In genomic region chr13:4942490-4942889, GRCm38 (mm10) we compare ENCODE assay signal across 7 mouse cellular contexts.
DNase-seq lines count a peak whose midpoint lies in the region; ATAC-seq and TF ChIP-seq lines count a peak whose summit lies in the region.
"Not testable (repeated sequence)": the region's sequence is repeated elsewhere in the genome, so short reads cannot be mapped to it uniquely, and the experiment has no call there.

No protein-coding gene starts in this region.

- TF ChIP-seq CTCF in brain, embryonic 14.5 days (IDR thresholded peaks at IDR 0.05; ENCODE audit: borderline replicate concordance, extremely low read depth, insufficient read depth, insufficient read length); left cerebral cortex, adult 2 months (IDR thresholded peaks at IDR 0.05); lung, embryonic 14.5 days (IDR thresholded peaks at IDR 0.05; ENCODE audit: low read depth): not testable (repeated sequence)

- H3K27ac ChIP-seq in forebrain, embryonic 11.5 days (ENCODE audit: low read depth, low read length); heart, embryonic 15.5 days; left cerebral cortex, adult 2 months; lung, embryonic 14.5 days (ENCODE audit: low read depth); neural tube, embryonic 11.5 days (ENCODE audit: low read depth, low read length): not testable (repeated sequence)

- not testable (repeated sequence) for H3K9me3 ChIP-seq in forebrain, embryonic 11.5 days (ENCODE audit: control insufficient read depth, low read length); heart, embryonic 15.5 days (replicated peaks); lung, embryonic 14.5 days (ENCODE audit: low read depth, low read length); neural tube, embryonic 11.5 days (ENCODE audit: control insufficient read depth, low read length)

- ATAC-seq in forebrain, embryonic 11.5 days (replicated peaks; ENCODE audit: low FRiP score), result peak; percentile 72
- ATAC-seq in heart, embryonic 15.5 days (replicated peaks; ENCODE audit: insufficient number of reproducible peaks, insufficient read depth, low FRiP score, low read depth), result not testable (repeated sequence)
- peak; percentile 52; the same call in 1 of the 2 replicates for ATAC-seq in lung, embryonic 14.5 days (ENCODE audit: insufficient read depth)
- ATAC-seq in neural tube, embryonic 11.5 days (ENCODE audit: insufficient read depth, low FRiP score, low TSS enrichment), result 0 out of 2 replicates have a peak, but pooled peaks have one; percentile 21

- not testable (repeated sequence) for H3K36me3 ChIP-seq in forebrain, embryonic 11.5 days (ENCODE audit: control insufficient read depth, insufficient read depth, low read length); heart, embryonic 15.5 days; lung, embryonic 14.5 days (ENCODE audit: insufficient read depth); neural tube, embryonic 11.5 days (ENCODE audit: control insufficient read depth, insufficient read depth, low read length)

- not testable (repeated sequence) for H3K4me2 ChIP-seq in forebrain, embryonic 11.5 days (ENCODE audit: low read depth, low read length, severe bottlenecking); heart, embryonic 15.5 days; lung, embryonic 14.5 days; neural tube, embryonic 11.5 days (ENCODE audit: low read depth)

- 20% methylated on average over 4 of the region's 14 CpGs for WGBS in forebrain, embryonic 11.5 days
- 20% methylated on average over 5 of the region's 14 CpGs for WGBS in heart, embryonic 15.5 days
- 31% methylated on average over 5 of the region's 14 CpGs for WGBS in lung, embryonic 14.5 days
- 33% methylated on average over 4 of the region's 14 CpGs for WGBS in neural tube, embryonic 11.5 days

- H3K4me1 ChIP-seq in forebrain, embryonic 11.5 days (replicated peaks; ENCODE audit: control insufficient read depth, insufficient read depth, low read length); heart, embryonic 15.5 days (replicated peaks); lung, embryonic 14.5 days (ENCODE audit: insufficient read depth); neural tube, embryonic 11.5 days (ENCODE audit: control insufficient read depth, insufficient read depth, low read length): not testable (repeated sequence)

- not testable (repeated sequence) for H3K9ac ChIP-seq in forebrain, embryonic 11.5 days (ENCODE audit: low read length); heart, embryonic 15.5 days; lung, embryonic 14.5 days; neural tube, embryonic 11.5 days (ENCODE audit: low read length)

- peak; percentile 68 for DNase-seq in brain, embryonic 14.5 days (ENCODE audit: low read depth)
- peak; percentile 50 for DNase-seq in forebrain, embryonic 11.5 days (ENCODE audit: low spot score)
- DNase-seq in kidney, adult 18-20 months, result peak; percentile 39
- DNase-seq in left cerebral cortex, adult 2 months (ENCODE audit: extremely low spot score in 1 of 2, low spot score in 2 of 2), result peak; percentile 16
- peak; percentile 59 for DNase-seq in lung, embryonic 14.5 days
- peak; percentile 50 for DNase-seq in neural tube, embryonic 11.5 days (ENCODE audit: low spot score)

- intact Hi-C loops in left cerebral cortex, adult 2 months (cut with DNase I), result loop anchor here (5.0 kb wide), 1 partner anchor 1530 kb away; no protein-coding TSS in a partner anchor

- not testable (repeated sequence) for TF ChIP-seq POLR2A in brain, embryonic 14.5 days (IDR thresholded peaks at IDR 0.05; ENCODE audit: borderline replicate concordance, extremely low read depth, insufficient read depth, insufficient read length, poor library complexity, severe bottlenecking)

- not testable (repeated sequence) for H3K4me3 ChIP-seq in forebrain, embryonic 11.5 days (ENCODE audit: low read depth, low read length); lung, embryonic 14.5 days (ENCODE audit: low read depth, low read length); neural tube, embryonic 11.5 days (ENCODE audit: low read depth, low read length)
- H3K4me3 ChIP-seq in heart, embryonic 15.5 days, result 0 out of 2 replicates have a peak overlapping the region, but pooled peaks have one; percentile 46
- 0 out of 2 replicates have a peak overlapping the region, but pooled peaks have one; percentile 13 for H3K4me3 ChIP-seq in left cerebral cortex, adult 2 months

- H3K27me3 ChIP-seq in forebrain, embryonic 11.5 days (ENCODE audit: control insufficient read depth, insufficient read depth, low read length); heart, embryonic 15.5 days; lung, embryonic 14.5 days (ENCODE audit: insufficient read depth, low read length); neural tube, embryonic 11.5 days (ENCODE audit: control insufficient read depth, insufficient read depth, low read length): not testable (repeated sequence)

Comparison
In these comparisons a context has a peak if more than half of its experiments do, and no peak if none do; other contexts are left out.
1. DNase-seq: peak in every context shown above with its lines; median percentile 68 in brain, embryonic 14.5 days; 59 in lung, embryonic 14.5 days; 50 in forebrain, embryonic 11.5 days; 50 in neural tube, embryonic 11.5 days; 39 in kidney, adult 18-20 months; 16 in left cerebral cortex, adult 2 months.